Mouse (Mus musculus): ENCODE measurements at regions not wholly inside any gene's neighbourhood (a gene's known extent, or its start where the extent isn't known, plus 50 kb on each side); places are given as distances from the start of the nearest gene placed in this dataset.
"Not testable (repeated sequence)": the region's sequence is repeated elsewhere in the genome, so short reads cannot be mapped to it uniquely, and the experiment has no call there.

DNA sequence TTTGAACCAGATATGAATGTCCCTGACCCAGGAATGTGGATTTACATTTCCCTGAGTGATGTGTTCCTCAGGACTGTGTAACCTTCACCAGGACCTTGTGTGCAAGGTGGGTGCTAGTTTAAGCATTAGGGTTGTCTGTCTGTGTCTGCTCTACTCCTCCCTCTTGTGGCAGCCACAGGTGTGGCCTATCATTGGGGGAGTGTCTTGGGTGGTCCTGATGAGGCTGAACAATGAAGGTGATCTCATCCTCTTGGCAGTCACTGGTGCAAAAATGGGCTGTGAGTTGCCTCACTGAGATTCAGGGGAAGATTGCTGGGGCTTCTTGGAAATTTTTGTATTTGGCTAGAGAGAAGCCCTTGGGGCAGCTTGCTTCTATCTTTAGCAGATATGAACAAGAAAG is 179.4 kb upstream of the Ube2e1 start:
- peak; percentile 58; the same call in 1 of the 2 replicates for ATAC-seq (replicated peaks; ENCODE audit: low FRiP score)
- Histone ChIP-seq H3K4me2 (no peak overlapping the region), H3K9ac (no peak overlapping the region)

DNA sequence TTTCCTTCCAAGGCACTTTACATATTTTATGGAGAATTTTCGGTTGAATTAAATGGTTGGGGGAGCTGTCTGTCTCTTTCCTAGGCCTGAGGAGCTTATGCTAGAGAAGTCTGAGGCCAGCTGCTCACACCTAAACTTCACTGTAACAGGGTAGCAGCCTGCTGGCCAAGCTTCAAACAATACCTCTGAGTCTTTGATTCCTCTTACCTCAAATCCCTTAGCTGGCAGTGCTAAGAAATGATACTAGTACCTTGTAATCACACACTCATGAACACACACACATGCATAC is 176.6 kb upstream of the Ube2e1 start:
- Histone ChIP-seq H3K4me2 (no peak overlapping the region), H3K9ac (no peak overlapping the region), H3K4me3 (replicated peaks) (no peak overlapping the region), H3K9me3 (replicated peaks) (no peaks in the 10 kb centered on the region), H3K27me3 (no peaks in the 10 kb centered on the region), H3K27ac (no peak overlapping the region), H3K4me1 (no peaks in the 10 kb centered on the region), H3K36me3 (no peaks in the 10 kb centered on the region)
- WGBS = 64% methylated on average over 1 of the region's 1 CpGs
- ATAC-seq (replicated peaks; ENCODE audit: low FRiP score) = no peak

More for the DNA sequence above, 179.4 kb upstream of the Ube2e1 start:
- Histone ChIP-seq H3K27me3 (no peaks in the 10 kb centered on the region), H3K9me3 (replicated peaks) (no peaks in the 10 kb centered on the region), H3K36me3 (no peaks in the 10 kb centered on the region), H3K4me3 (replicated peaks) (no peak overlapping the region), H3K4me1 (no peaks in the 10 kb centered on the region), H3K27ac (no peak overlapping the region)

DNA sequence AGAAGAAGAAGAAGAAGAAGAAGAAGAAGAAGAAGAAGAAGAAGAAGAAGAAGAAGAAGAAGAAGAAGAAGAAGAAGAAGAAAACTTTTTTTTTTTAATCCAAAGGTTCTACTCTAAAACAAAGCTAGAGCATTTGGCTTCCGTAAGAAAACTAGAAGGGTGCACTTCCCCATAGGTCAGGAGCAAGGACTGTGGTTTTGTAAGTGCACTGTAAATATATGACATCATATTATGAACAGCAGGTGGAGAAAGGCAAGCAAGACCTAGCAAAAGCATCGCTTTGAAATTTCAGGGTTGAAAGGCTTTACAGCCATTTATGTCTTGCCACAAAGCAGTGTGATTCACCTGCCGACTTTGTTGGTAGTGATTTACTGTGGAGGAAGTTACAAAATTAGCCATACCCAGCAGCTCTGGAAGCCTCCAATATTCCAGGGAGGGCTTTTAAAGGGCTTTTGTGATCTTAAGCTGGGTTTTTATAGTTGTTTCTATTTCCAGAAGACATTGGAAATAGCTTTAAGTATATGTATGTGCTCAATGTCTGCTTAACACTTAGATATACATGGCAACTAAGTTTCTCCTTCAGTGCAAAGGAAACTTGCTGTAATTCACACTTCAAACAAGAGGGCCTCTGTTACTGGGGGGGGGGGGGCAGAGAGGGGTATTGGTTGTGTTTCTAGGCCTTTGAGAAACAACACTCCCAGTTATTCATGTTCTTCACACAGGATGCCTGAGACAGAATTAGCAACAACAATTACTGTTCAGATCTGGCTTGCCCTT is 176.1 kb upstream of the Ube2e1 start:
- no peaks in the 10 kb centered on the region for H3K27me3 ChIP-seq
- H3K4me2 ChIP-seq = no peak overlapping the region
- H3K9ac ChIP-seq = no peak overlapping the region
- H3K4me3 ChIP-seq (replicated peaks) = no peak overlapping the region
- no peaks in the 10 kb centered on the region for H3K4me1 ChIP-seq
- no peaks in the 10 kb centered on the region for H3K36me3 ChIP-seq
- no peak overlapping the region for H3K27ac ChIP-seq
- no peak for ATAC-seq (replicated peaks; ENCODE audit: low FRiP score)
- no peaks in the 10 kb centered on the region for H3K9me3 ChIP-seq (replicated peaks)
- 42% methylated on average over 3 of the region's 3 CpGs for WGBS

DNA sequence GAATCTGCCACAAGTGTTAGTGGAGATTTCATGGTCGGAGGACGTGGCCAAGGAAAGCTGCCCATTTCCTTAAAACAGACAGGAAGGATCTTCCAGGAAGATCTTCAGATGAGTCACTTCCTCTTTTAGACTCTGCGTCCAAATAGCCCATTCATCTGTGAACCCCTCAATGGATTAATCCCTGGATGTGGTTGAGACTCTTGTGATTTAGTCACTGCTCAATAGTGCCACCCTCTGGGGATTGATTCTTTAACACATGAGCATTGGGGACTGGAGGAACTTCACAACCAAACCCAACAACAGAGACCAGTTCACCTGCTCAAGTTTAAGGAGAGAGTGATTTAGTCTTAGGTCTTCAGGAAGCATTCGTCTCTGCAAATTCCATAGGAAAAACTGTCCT is 174.5 kb upstream of the Ube2e1 start:
- Histone ChIP-seq H3K4me1 (no peaks in the 10 kb centered on the region), H3K9me3 (replicated peaks) (no peaks in the 10 kb centered on the region)
- no peak for ATAC-seq (replicated peaks; ENCODE audit: low FRiP score)

DNA sequence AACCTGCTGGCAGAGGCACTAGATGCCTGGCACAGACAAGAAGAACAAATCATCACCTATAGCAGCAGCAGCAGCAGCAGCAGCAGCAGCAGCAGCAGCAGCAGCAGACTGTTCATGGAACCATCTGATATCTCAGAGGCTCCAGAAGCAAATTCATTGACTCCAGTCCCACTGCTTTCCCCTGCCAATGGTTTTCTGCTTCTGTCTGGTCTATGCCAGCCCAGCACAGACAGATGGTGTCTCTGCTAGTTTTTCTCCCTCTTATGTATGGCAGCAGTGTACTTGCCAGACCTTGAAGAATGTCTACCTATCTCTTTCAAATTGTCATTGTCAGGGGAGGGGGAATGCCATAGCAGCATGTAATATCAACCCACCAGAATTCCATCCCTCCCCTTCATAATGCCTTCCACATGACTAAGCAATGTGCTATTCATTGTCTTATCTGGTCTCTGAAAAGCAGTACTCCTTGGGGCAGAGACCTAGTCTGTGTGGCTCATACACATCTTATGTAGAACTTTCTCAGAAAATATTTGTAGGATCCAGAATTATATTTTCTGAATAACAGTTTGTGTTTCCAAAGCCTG is 168.7 kb upstream of the Ube2e1 start:
- no peak overlapping the region for H3K27ac ChIP-seq
- no peak overlapping the region for H3K9ac ChIP-seq
- no peaks in the 10 kb centered on the region for H3K36me3 ChIP-seq
- no peaks in the 10 kb centered on the region for H3K27me3 ChIP-seq
- H3K4me3 ChIP-seq (replicated peaks) = no peak overlapping the region
- no peaks in the 10 kb centered on the region for H3K9me3 ChIP-seq (replicated peaks)
- no peaks in the 10 kb centered on the region for H3K4me1 ChIP-seq
- ATAC-seq (replicated peaks; ENCODE audit: low FRiP score) = no peak
- no peak overlapping the region for H3K4me2 ChIP-seq

More for the DNA sequence above, 174.5 kb upstream of the Ube2e1 start:
- H3K27ac ChIP-seq = no peak overlapping the region
- no peaks in the 10 kb centered on the region for H3K36me3 ChIP-seq
- 76% methylated on average over 4 of the region's 4 CpGs for WGBS
- H3K4me3 ChIP-seq (replicated peaks) = no peak overlapping the region
- H3K27me3 ChIP-seq = no peaks in the 10 kb centered on the region
- no peak overlapping the region for H3K9ac ChIP-seq
- no peak overlapping the region for H3K4me2 ChIP-seq

DNA sequence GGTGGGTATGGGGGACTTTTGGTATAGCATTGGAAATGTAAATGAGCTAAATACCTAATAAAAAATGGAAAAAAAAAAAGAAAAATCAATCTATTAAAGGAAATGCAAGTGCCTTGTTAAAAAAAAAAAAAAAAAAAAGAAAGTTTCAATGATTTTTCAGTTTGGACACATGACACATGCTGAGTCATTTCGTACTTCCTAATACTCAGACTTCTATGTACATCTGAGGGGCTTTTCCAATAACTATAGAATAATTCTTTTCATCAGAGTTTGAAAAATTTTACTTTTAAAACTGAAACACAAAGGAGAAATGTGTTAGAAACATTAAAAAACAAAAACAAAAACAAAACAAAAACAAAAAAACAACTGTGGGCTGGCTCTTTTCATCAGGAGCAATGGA is 162.4 kb upstream of the Ube2e1 start:
- Histone ChIP-seq H3K27ac (no peak overlapping the region), H3K27me3 (no peaks in the 10 kb centered on the region), H3K9ac (no peak overlapping the region), H3K4me2 (no peak overlapping the region), H3K36me3 (no peaks in the 10 kb centered on the region), H3K9me3 (replicated peaks) (no peaks in the 10 kb centered on the region), H3K4me1 (no peaks in the 10 kb centered on the region), H3K4me3 (replicated peaks) (no peak overlapping the region)
- no peak for ATAC-seq (replicated peaks; ENCODE audit: low FRiP score)
- 97% methylated on average over 1 of the region's 1 CpGs for WGBS

DNA sequence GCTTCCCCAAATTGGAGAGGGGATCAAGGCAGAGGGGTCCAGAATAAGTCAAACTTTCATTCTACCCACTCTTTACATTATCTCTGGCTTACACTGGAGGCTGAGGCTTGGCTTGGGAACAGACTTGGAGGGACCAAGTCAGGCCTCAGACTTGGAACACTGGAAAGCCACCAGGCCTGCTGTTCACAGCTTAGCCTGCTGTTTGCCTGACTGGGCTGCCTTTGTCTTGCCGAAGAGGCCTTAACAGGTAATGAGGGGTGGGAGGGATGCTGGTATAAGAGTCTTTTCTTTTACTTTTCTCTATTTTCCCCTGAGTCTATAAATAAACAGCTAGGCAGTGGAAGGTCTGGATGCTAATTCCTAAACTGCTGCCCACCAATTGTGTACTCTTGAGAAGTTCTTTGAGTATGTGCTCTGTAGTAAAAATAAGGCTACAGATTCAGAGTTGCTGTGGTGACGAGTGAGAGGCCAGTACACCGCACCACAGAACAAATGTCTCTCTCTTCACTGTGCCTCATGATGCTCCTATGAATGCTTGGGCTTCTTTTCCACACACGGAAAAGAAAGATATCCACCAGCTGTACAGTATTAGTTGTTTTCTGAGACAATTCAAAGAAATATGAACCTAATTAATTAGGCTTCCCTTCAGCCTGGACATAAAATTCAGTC is 154.6 kb upstream of the Ube2e1 start:
- Histone ChIP-seq H3K36me3 (no peaks in the 10 kb centered on the region), H3K9ac (no peak overlapping the region), H3K9me3 (replicated peaks) (no peaks in the 10 kb centered on the region), H3K27ac (no peak overlapping the region), H3K4me3 (replicated peaks) (no peak overlapping the region), H3K4me2 (no peak overlapping the region), H3K4me1 (no peaks in the 10 kb centered on the region), H3K27me3 (no peaks in the 10 kb centered on the region)
- 42% methylated on average over 4 of the region's 4 CpGs for WGBS
- no peak for ATAC-seq (replicated peaks; ENCODE audit: low FRiP score)

DNA sequence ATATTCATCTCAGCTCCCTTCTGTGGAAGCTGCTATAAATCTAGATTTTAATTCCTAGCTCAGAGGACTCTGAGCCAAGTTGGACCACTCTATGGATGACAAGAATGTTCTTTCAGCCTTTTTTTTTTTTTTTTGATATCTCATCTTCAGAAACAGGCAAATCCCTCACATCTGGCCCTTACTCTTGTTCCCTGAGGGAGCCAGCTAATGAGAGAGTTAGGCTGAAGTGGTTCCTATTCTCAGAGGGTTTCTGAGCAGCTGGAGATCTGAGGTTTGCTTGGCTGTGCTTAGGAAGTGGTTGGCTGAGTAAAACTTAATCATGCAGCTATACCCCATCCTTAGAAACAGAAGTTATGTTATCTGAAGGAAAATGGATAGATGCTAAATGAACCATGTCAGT is 153.9 kb upstream of the Ube2e1 start:
- H3K36me3 ChIP-seq = no peaks in the 10 kb centered on the region
- ATAC-seq (replicated peaks; ENCODE audit: low FRiP score) = no peak
- H3K27me3 ChIP-seq = no peaks in the 10 kb centered on the region

DNA sequence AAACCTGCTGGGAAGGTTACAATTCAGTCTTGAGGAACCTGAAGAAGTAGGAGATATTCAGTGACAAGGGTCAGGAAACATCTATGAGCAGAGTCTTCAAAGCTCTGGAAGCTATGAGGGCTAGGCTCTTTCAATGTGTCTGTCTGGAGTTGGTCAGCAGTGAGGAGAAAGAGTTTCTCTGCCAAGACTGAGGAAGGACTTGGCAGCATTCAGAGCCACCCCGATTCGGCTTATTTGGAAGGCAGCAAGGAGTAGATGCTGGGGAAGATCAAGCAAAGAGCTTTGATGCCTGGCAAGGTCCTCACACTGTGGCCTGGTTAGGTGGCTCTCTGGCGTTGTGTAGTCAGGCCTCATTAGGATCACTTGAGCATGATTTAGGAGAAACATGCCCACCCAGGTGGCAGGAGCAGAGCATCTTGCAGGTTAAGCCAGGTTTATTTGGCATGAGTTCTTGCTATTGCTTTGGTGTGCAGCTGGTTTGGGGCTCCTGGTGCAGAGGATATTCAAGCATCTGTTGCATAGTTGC is 145.2 kb upstream of the Ube2e1 start:
- Histone ChIP-seq H3K4me1 (no peaks in the 10 kb centered on the region), H3K27ac (no peak overlapping the region), H3K27me3 (no peaks in the 10 kb centered on the region), H3K4me3 (replicated peaks) (no peak overlapping the region), H3K36me3 (no peaks in the 10 kb centered on the region), H3K4me2 (no peak overlapping the region), H3K9me3 (replicated peaks) (no peaks in the 10 kb centered on the region), H3K9ac (no peak overlapping the region)
- WGBS = 83% methylated on average over 3 of the region's 3 CpGs
- no peak for ATAC-seq (replicated peaks; ENCODE audit: low FRiP score)

More for the DNA sequence above, 153.9 kb upstream of the Ube2e1 start:
- no peak overlapping the region for H3K4me3 ChIP-seq (replicated peaks)
- H3K4me1 ChIP-seq = no peaks in the 10 kb centered on the region
- H3K4me2 ChIP-seq = no peak overlapping the region
- H3K9me3 ChIP-seq (replicated peaks) = no peaks in the 10 kb centered on the region
- no peak overlapping the region for H3K9ac ChIP-seq
- H3K27ac ChIP-seq = no peak overlapping the region

DNA sequence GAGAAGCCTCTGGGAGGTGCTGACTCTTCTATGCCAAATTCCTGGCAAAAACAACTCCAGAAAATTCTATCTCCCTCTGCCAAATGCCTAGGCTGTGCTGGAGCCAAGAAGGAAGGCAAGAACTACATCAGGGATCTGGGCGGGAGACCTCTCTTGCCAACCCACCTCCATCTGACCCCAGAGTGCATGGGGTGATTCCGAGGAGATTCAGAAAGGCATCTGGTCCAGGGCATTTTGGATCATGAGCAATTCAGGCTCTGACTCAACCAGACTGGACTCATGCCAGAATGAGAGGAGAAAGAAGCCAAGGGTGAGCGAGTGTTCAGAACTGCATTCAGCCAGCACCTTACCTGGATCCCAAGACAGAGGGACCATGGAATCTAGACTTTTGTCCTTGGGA is 137.0 kb upstream of the Ube2e1 start:
- H3K9ac ChIP-seq = no peak overlapping the region
- no peaks in the 10 kb centered on the region for H3K9me3 ChIP-seq (replicated peaks)
- H3K27me3 ChIP-seq = no peaks in the 10 kb centered on the region
- no peak overlapping the region for H3K4me2 ChIP-seq
- H3K36me3 ChIP-seq = no peaks in the 10 kb centered on the region
- no peaks in the 10 kb centered on the region for H3K4me1 ChIP-seq
- 81% methylated on average over 3 of the region's 3 CpGs for WGBS
- H3K4me3 ChIP-seq (replicated peaks) = no peak overlapping the region
- no peak for ATAC-seq (replicated peaks; ENCODE audit: low FRiP score)
- no peak overlapping the region for H3K27ac ChIP-seq

DNA sequence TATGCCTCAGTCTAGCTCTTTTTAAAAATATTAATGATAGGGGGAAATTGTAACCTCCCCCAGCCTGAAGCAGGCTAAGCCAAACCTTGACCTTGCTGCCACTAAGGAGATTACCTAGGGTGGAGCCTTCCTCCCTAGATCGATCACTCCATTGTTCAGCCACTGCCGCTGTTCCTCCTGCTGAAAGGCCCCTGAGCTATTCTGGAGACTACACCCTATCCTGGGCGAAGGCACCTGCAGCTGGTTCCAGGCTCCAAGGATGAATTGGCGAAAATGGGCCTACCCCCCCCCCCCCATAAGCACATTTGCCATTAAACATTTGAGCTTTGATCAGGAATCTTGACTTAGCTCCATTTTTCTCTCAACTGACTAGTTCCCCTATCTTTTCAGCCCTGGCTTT is 135.2 kb upstream of the Ube2e1 start:
- H3K4me1 ChIP-seq; H3K27ac ChIP-seq; ATAC-seq (replicated peaks; ENCODE audit: low FRiP score); H3K9me3 ChIP-seq (replicated peaks); H3K4me2 ChIP-seq; H3K9ac ChIP-seq; H3K4me3 ChIP-seq (replicated peaks); H3K27me3 ChIP-seq; H3K36me3 ChIP-seq: not testable (repeated sequence)
- WGBS = 73% methylated on average over 4 of the region's 4 CpGs

DNA sequence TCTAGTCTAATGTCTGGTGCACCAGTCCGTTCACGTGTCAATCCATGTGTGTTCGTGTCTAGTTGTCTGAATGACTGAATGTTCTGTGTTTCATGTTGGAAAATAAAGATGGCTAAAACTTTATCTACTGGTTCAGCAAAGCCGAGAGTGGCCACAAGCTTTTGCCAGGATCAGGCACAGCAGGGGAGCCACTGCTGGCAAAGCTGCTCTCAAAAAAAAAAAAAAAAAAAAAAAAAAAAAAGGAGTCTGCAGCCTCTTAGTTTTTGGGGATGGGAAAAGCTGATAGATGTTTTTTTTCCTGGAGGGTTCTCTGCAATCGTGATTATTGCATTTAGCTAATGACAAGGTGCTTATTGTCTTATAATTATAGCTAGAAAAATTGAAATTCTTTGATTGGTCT is 132.5 kb upstream of the Ube2e1 start:
- WGBS = 41% methylated on average over 5 of the region's 5 CpGs
- not testable (repeated sequence) for H3K27ac ChIP-seq; H3K27me3 ChIP-seq; H3K4me3 ChIP-seq (replicated peaks); H3K9me3 ChIP-seq (replicated peaks); H3K4me1 ChIP-seq; H3K4me2 ChIP-seq; ATAC-seq (replicated peaks; ENCODE audit: low FRiP score); H3K36me3 ChIP-seq; H3K9ac ChIP-seq
